Mouse (Mus musculus): Measurements from ENCODE around the gene Padi1. TPM values are rescaled to one million over a fixed set of nuclear protein-coding genes. Genes with fewer than 3 reads are reported as not detected.

Padi1 gene
- 0.14 and 0.20 TPM in 2 replicates for polyA plus RNA-seq (2015; fragmentation: Nextera tagmentation; extraction: Ambion mirVana)

DNA sequence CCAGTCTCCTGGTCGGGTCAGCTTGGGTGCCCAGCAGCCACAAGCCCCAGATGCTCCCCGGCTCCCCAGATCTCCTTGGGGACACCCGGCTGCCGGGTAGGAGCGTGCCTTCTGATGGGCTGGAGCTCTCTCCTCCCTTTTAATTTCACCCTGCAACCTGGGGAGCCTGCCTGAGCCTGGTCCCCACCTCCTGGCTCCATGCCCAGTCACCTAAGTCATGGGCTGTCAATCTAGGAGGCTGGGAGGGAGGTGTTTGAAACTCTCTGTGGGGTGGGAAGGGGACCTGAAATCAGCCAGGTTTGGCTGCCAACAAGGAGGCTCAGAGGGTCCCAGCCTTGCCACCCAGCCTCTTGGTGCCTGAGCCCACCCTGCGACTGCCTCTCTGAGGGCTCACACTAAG lies at the start of gene Padi1:
Padi1 (minus strand) TSS at position 113 of the 400 bp plus-strand sequence.
- no peak within 1 kb of the TSS for H3K4me2 ChIP-seq
- H3K36me3 ChIP-seq: no peaks in the 10 kb centered on the region
- peaks cover 21% of the 10 kb centered on the region for H3K4me1 ChIP-seq
- H3K9ac ChIP-seq: no peak within 1 kb of the TSS
- WGBS: 52% methylated on average over 6 of the region's 6 CpGs
- no peak within 1 kb of the TSS for H3K27ac ChIP-seq
- ATAC-seq (ENCODE audit: insufficient number of reproducible peaks, low FRiP score, low TSS enrichment, low read depth): no peak
- no peaks in the 10 kb centered on the region for H3K27me3 ChIP-seq
- no peak within 1 kb of the TSS for H3K4me3 ChIP-seq
- no peaks in the 10 kb centered on the region for H3K9me3 ChIP-seq

DNA sequence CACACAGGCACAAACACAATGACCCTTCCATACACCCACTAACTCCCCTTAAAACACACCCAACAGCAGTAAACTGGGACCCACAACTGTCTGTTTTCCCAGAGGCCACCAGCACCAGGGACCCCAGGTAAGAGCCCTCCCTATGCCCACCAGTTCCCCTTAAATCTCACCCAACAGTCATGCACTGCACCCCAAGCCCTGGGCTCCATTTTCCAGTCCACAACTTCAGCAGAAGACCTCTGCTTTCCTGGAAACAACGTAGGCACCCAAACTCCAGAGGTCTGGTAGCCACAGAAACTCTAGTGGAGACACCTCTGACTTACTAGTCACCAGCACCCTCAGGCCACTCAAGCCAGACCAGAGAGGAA lies 46.6 kb upstream of the Padi1 start:
- H3K9ac ChIP-seq: no peak overlapping the region
- 68% methylated on average over 1 of the region's 1 CpGs for WGBS

DNA sequence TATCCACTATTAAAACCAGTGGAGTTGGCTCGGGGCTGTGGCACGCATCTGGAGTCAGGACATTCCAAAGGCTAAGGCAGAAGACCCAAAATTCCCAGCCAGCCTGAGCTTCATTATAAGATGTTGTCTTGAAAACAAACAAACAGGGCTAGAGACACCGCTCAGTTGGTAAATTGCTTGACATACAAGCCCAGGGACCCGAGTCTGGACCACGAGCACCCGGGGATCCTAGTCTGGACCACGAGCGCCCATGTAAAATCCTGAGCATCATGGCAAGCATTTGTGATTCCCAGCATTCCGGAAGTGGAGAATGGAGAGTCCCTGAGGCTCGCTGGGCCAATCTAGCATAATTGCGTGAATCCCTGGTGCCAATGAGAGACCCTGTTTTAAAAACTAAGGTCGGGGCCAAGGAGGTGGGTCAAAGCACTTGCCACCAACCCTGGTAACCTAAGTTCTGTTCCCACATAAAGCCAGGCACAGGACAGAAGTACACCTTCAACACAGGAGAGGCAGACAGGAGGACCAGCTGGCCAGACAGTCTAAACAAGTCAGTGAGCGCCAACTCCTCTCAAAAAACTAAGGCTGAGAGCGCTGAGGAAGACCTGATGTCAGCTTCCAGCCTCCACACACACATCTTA lies 46.1 kb upstream of the Padi1 start:
- H3K4me1 ChIP-seq: no peaks in the 10 kb centered on the region
- H3K4me3 ChIP-seq: no peak overlapping the region
- no peak overlapping the region for H3K4me2 ChIP-seq
- H3K9ac ChIP-seq: no peak overlapping the region
- ATAC-seq (ENCODE audit: insufficient number of reproducible peaks, low FRiP score, low TSS enrichment, low read depth): no peak
- H3K27me3 ChIP-seq: no peaks in the 10 kb centered on the region
- no peaks in the 10 kb centered on the region for H3K9me3 ChIP-seq
- no peak overlapping the region for H3K27ac ChIP-seq
- 94% methylated on average over 14 of the region's 14 CpGs for WGBS
- H3K36me3 ChIP-seq: no peaks in the 10 kb centered on the region

More for the DNA sequence above, 46.6 kb upstream of the Padi1 start:
- H3K4me3 ChIP-seq: no peak overlapping the region
- no peaks in the 10 kb centered on the region for H3K4me1 ChIP-seq
- no peak overlapping the region for H3K27ac ChIP-seq
- H3K9me3 ChIP-seq: no peaks in the 10 kb centered on the region
- H3K4me2 ChIP-seq: no peak overlapping the region
- no peak for ATAC-seq (ENCODE audit: insufficient number of reproducible peaks, low FRiP score, low TSS enrichment, low read depth)
- H3K36me3 ChIP-seq: no peaks in the 10 kb centered on the region
- H3K27me3 ChIP-seq: no peaks in the 10 kb centered on the region

DNA sequence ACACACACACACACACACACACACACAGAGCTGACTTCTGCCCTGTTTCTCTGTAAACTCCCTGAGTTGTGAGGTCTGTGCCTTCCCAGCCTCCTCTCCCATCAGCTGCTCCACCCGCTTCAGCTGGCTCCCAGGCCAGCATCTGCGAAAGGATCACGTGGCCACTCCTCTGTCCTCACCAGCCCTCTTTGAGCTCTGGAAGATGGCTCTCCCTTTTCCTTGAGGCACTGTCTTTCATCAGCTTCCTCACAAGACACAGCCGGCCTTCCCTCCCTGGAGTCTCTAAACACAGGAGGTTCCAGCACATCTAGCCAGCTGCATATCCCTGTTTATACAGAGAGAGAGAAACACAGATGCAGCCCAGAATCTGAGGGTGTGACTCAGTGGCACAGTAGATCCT lies 38.3 kb upstream of the Padi1 start:
- Histone ChIP-seq H3K4me1 (peaks cover 2% of the 10 kb centered on the region; the same call in 1 of the 2 replicates), H3K9me3 (0 out of 2 replicates have a peak, but pooled peaks cover 4% of the 10 kb centered on the region), H3K9ac (no peak overlapping the region), H3K27ac (no peak overlapping the region), H3K4me3 (no peak overlapping the region), H3K4me2 (no peak overlapping the region), H3K36me3 (no peaks in the 10 kb centered on the region), H3K27me3 (no peaks in the 10 kb centered on the region)
- ATAC-seq (ENCODE audit: insufficient number of reproducible peaks, low FRiP score, low TSS enrichment, low read depth): no peak; the same call in 1 of the 2 replicates
- 30% methylated on average over 4 of the region's 4 CpGs for WGBS

DNA sequence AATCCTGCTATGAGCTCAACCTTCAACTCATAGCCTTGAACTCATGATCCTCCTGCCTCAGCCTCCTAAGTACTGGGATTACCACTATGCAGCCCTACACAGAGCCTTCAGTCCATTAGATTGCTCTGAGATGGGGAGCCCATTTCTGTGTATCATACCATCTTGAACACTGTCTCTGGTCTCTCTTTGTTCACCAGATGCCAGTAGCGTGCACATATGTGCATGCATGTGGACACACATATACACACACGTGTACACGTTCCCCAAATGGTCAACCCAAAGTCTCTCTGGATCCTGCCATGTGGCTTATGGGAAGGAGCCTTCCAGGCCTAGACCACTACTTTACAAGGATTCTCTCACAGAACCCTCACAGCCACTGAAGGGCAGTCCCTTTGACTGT lies 37.4 kb upstream of the Padi1 start:
- H3K4me2 ChIP-seq: no peak overlapping the region
- H3K27me3 ChIP-seq: no peaks in the 10 kb centered on the region
- H3K4me1 ChIP-seq: peaks cover 2% of the 10 kb centered on the region; the same call in 1 of the 2 replicates
- WGBS: 97% methylated on average over 3 of the region's 3 CpGs
- no peak overlapping the region for H3K9ac ChIP-seq
- H3K36me3 ChIP-seq: no peaks in the 10 kb centered on the region
- ATAC-seq (ENCODE audit: insufficient number of reproducible peaks, low FRiP score, low TSS enrichment, low read depth): no peak
- H3K9me3 ChIP-seq: 0 out of 2 replicates have a peak, but pooled peaks cover 4% of the 10 kb centered on the region
- no peak overlapping the region for H3K27ac ChIP-seq
- no peak overlapping the region for H3K4me3 ChIP-seq

DNA sequence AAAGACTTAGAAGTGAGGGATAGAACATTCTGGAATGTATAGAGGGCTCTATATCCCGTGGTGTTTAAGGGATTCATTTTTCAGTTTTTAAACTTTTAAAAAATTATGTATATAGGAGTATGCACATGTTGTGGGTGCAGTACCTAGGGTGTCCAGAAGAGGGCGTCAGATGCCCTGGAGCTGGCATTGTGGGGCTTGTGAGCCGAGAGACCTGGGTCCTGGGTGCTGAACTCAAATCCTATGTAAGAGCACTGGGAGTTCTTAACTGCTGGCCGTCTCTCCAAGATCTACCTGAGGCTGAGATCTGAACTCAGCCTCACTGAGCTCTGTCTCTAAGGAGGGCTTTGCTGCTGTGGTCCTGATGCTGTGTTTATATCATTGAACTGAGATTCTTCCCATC lies 36.8 kb upstream of the Padi1 start:
- Histone ChIP-seq H3K4me3 (no peak overlapping the region), H3K9ac (no peak overlapping the region), H3K4me2 (no peak overlapping the region), H3K9me3 (0 out of 2 replicates have a peak, but pooled peaks cover 4% of the 10 kb centered on the region), H3K27me3 (no peaks in the 10 kb centered on the region), H3K4me1 (peaks cover 2% of the 10 kb centered on the region; the same call in 1 of the 2 replicates), H3K36me3 (no peaks in the 10 kb centered on the region), H3K27ac (no peak overlapping the region)
- WGBS: 64% methylated on average over 4 of the region's 4 CpGs
- no peak for ATAC-seq (ENCODE audit: insufficient number of reproducible peaks, low FRiP score, low TSS enrichment, low read depth)

DNA sequence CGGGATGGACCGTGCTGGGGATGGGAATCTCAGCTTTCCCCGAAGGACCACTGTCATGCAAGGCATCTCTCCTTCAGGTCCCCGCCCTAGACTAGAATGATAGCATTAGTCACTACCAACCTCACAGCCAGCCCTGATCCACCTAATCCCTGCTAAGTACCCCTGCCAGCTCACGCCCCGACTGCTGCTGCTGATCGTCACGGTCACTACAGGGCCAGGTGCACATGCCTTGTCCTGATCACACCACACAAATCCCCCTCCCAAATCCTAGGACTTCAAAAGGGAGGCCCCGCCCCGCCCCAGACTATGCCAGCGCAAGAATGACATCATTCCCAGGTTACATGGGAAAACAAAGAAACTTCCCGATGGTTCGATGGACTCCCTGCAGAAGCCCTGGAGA lies 36.2 kb upstream of the Padi1 start:
- 91% methylated on average over 13 of the region's 13 CpGs for WGBS
- Histone ChIP-seq H3K4me2 (no peak overlapping the region), H3K9me3 (0 out of 2 replicates have a peak, but pooled peaks cover 4% of the 10 kb centered on the region), H3K9ac (no peak overlapping the region), H3K36me3 (no peaks in the 10 kb centered on the region), H3K4me3 (no peak overlapping the region), H3K4me1 (peaks cover 5% of the 10 kb centered on the region; the same call in 1 of the 2 replicates), H3K27me3 (no peaks in the 10 kb centered on the region), H3K27ac (no peak overlapping the region)
- ATAC-seq (ENCODE audit: insufficient number of reproducible peaks, low FRiP score, low TSS enrichment, low read depth): no peak

DNA sequence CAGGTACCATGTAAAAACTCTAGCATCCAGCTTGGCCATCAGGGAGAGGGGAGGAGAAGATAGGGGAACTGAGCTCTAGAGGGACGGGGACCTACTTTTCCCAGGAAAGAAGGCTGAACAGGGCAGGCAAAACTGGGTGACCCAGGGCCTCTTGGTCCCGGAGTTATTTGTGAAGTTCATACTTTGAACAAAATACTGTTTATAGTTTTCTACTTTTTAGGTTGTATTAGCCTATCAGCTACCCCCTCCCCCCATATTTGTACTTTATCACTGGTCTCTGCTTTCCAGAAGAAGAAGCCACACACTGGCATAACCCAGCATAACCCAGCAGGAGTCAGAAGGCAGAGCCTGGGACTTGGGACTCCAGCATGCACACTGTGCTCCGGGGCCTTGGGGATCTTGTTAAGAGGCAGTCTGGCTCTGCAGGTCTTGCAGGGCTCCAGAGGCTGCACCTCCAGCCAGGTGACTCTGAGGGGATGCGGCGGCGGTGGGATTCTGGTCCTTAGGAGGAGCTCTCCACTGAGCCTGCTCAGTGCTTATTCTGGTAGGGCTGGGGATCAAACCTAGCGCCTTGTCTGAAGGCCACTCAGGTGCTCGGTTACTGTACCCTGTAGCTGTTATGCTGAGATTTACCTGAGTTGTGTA lies 35.6 kb upstream of the Padi1 start:
- no peak overlapping the region for H3K9ac ChIP-seq
- no peaks in the 10 kb centered on the region for H3K27me3 ChIP-seq
- H3K36me3 ChIP-seq: no peaks in the 10 kb centered on the region
- ATAC-seq (ENCODE audit: insufficient number of reproducible peaks, low FRiP score, low TSS enrichment, low read depth): no peak
- H3K9me3 ChIP-seq: 0 out of 2 replicates have a peak, but pooled peaks cover 4% of the 10 kb centered on the region
- WGBS: 85% methylated on average over 8 of the region's 8 CpGs
- H3K27ac ChIP-seq: no peak overlapping the region
- no peak overlapping the region for H3K4me2 ChIP-seq
- peaks cover 9% of the 10 kb centered on the region; the same call in 1 of the 2 replicates for H3K4me1 ChIP-seq
- H3K4me3 ChIP-seq: no peak overlapping the region

DNA sequence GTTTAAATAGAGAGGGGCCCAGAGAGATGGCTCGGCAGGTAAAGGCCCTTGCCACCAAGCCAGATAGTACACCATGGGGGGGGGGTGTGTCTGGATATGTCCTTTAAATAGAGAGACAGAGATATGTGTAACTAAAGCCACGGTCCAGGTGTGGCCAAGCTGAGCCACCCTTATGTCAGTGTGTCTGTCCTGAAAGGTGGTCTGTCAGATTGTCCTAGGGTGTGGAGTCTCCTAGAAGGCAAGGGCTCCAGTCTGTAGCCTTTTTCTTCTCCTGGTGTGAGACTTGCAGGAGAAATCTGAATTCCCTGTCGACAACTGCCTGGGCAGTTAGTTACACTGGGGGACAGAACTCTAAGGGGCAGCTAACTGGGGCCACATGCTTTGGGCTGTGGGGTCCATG lies 34.6 kb upstream of the Padi1 start:
- Histone ChIP-seq H3K4me3 (no peak overlapping the region), H3K4me2 (no peak overlapping the region), H3K36me3 (no peaks in the 10 kb centered on the region), H3K27me3 (no peaks in the 10 kb centered on the region), H3K9me3 (0 out of 2 replicates have a peak, but pooled peaks cover 4% of the 10 kb centered on the region), H3K27ac (no peak overlapping the region), H3K9ac (no peak overlapping the region), H3K4me1 (peaks cover 9% of the 10 kb centered on the region; the same call in 1 of the 2 replicates)
- 71% methylated on average over 3 of the region's 3 CpGs for WGBS
- no peak for ATAC-seq (ENCODE audit: insufficient number of reproducible peaks, low FRiP score, low TSS enrichment, low read depth)

DNA sequence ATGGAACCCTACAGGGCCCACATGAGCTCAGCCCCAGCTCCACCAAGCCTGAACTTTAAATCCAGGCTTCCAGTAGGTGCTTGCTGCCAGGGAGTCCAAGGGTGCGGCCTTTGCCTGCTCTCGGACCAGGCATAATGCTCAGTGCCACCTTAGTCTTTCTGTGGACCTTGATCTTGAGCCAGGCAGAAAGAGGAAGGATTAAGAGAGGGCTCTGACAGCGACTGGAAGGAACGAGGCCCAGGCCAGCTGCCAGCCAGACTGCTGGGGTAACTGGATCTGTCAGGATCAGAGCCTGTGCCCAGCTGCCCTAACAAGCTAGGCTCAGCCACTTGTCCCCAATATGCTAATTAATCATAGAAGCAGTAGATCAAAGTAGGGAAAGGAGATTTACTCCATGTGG lies 34.2 kb upstream of the Padi1 start:
- Histone ChIP-seq H3K4me2 (no peak overlapping the region), H3K27me3 (no peaks in the 10 kb centered on the region), H3K4me1 (peaks cover 9% of the 10 kb centered on the region; the same call in 1 of the 2 replicates), H3K36me3 (no peaks in the 10 kb centered on the region), H3K4me3 (no peak overlapping the region), H3K9ac (no peak overlapping the region), H3K9me3 (0 out of 2 replicates have a peak, but pooled peaks cover 4% of the 10 kb centered on the region), H3K27ac (no peak overlapping the region)
- no peak for ATAC-seq (ENCODE audit: insufficient number of reproducible peaks, low FRiP score, low TSS enrichment, low read depth)
- 46% methylated on average over 4 of the region's 4 CpGs for WGBS

DNA sequence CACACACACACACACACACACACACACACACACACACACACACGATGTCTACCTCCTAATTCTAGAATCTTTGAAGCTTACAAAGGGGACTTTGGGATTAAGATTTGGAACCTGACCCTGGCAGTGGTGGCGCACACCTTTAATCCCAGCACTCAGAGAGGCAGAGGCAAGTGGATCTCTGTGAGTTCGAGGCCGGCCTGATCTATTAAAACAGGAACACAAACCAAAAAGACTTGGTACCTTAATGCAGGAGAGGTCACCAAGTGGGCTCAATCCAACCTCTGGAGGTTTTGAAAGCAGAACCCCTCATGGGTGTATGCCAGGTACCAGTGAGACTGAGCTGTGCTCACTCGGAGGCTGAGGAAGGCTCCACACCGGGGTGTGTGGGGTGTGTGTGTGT lies 33.5 kb upstream of the Padi1 start:
- no peak overlapping the region for H3K4me2 ChIP-seq
- 85% methylated on average over 6 of the region's 6 CpGs for WGBS
- no peak for ATAC-seq (ENCODE audit: insufficient number of reproducible peaks, low FRiP score, low TSS enrichment, low read depth)

DNA sequence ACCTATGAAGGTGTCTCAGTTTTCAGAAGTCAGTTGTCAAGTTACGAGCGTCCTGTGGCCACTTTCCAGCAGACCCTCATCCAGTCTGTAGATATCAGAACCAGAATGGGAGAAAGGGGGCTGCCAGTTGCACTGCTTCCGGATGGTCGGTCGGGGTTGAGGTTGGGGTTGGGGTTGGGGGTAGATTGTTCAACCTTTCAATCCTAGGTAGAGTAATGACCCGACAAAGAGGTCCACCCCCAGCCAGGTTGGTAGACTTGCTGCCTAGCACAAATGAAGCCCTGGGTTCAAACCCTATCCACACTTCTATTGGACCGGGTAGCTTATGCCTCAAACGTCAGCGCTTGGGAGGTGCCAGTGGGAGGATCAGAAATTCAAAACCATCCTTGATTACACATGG lies 33.1 kb upstream of the Padi1 start:
- H3K9ac ChIP-seq: no peak overlapping the region
- WGBS: 91% methylated on average over 9 of the region's 9 CpGs
- H3K27me3 ChIP-seq: no peaks in the 10 kb centered on the region
- H3K4me1 ChIP-seq: peaks cover 7% of the 10 kb centered on the region; the same call in 1 of the 2 replicates
- no peak overlapping the region for H3K4me3 ChIP-seq
- H3K9me3 ChIP-seq: 0 out of 2 replicates have a peak, but pooled peaks cover 4% of the 10 kb centered on the region
- H3K36me3 ChIP-seq: no peaks in the 10 kb centered on the region
- no peak overlapping the region for H3K27ac ChIP-seq
- no peak overlapping the region for H3K4me2 ChIP-seq
- ATAC-seq (ENCODE audit: insufficient number of reproducible peaks, low FRiP score, low TSS enrichment, low read depth): no peak

More for the DNA sequence above, 33.5 kb upstream of the Padi1 start:
- 0 out of 2 replicates have a peak, but pooled peaks cover 4% of the 10 kb centered on the region for H3K9me3 ChIP-seq
- no peaks in the 10 kb centered on the region for H3K27me3 ChIP-seq
- no peak overlapping the region for H3K27ac ChIP-seq
- H3K9ac ChIP-seq: no peak overlapping the region
- no peak overlapping the region for H3K4me3 ChIP-seq
- H3K36me3 ChIP-seq: no peaks in the 10 kb centered on the region
- peaks cover 9% of the 10 kb centered on the region; the same call in 1 of the 2 replicates for H3K4me1 ChIP-seq

Measured in limb, embryonic 15.5 days (tissue).